Mouse (Mus musculus) forebrain, embryonic 13.5 days (tissue): ENCODE data around the gene Ccdc114. TPM values are rescaled to one million over a fixed set of nuclear protein-coding genes. Genes with fewer than 3 reads are reported as not detected.

ENCODE experiments used
- polyA plus RNA-seq: library from polyadenylated mRNA; unstranded; fragments of >200 nt; fragmentation: Nextera tagmentation; extraction: Ambion mirVana; gene quantifications from 2 replicates; pipeline ENCODE4 v1.2.1, GENCODE M21; 2015

Ccdc114 gene
- polyA plus RNA-seq, 1 experiment from 2014 or later: 2.5 TPM

Other genes with a start within 250 kb of the Ccdc114 start
- 0.15 TPM in 1 of 2 replicates, not detected in the other for gene Ntn5, start 240.1 kb upstream of the Ccdc114 start, polyA plus RNA-seq
- gene Sec1, start 229.7 kb upstream of the Ccdc114 start, polyA plus RNA-seq: 0.16 and 0.17 TPM in 2 replicates
- 14.9 and 19.8 TPM in 2 replicates for gene Car11, start 224.2 kb upstream of the Ccdc114 start, polyA plus RNA-seq
- 2.5 and 3.0 TPM in 2 replicates for gene Dbp, start 219.0 kb upstream of the Ccdc114 start, polyA plus RNA-seq
- 808 and 823 TPM in 2 replicates for gene Rpl18, start 208.6 kb upstream of the Ccdc114 start, polyA plus RNA-seq
- 25.3 and 29.7 TPM in 2 replicates for gene Sphk2, start 206.1 kb upstream of the Ccdc114 start, polyA plus RNA-seq
- 1.3 TPM in 2 replicates for gene Fam83e, start 202.9 kb upstream of the Ccdc114 start, polyA plus RNA-seq
- gene Spaca4, start 198.3 kb upstream of the Ccdc114 start, polyA plus RNA-seq: not detected in 2 replicates
- gene Lmtk3, start 140.3 kb upstream of the Ccdc114 start, polyA plus RNA-seq: 12.4 and 13.1 TPM in 2 replicates
- 4.1 and 4.4 TPM in 2 replicates for gene Sult2b1, start 139.4 kb upstream of the Ccdc114 start, polyA plus RNA-seq
- 314 and 335 TPM in 2 replicates for gene Cyth2, start 109.5 kb upstream of the Ccdc114 start, polyA plus RNA-seq
- gene Kcnj14, start 99.3 kb upstream of the Ccdc114 start, polyA plus RNA-seq: 0.45 and 0.49 TPM in 2 replicates
- 49.2 and 53.6 TPM in 2 replicates for gene Grwd1, start 93.1 kb upstream of the Ccdc114 start, polyA plus RNA-seq
- 31.6 and 33.9 TPM in 2 replicates for gene Kdelr1, start 51.3 kb upstream of the Ccdc114 start, polyA plus RNA-seq
- 0.48 TPM in 2 replicates for gene Grin2d, start 45.7 kb upstream of the Ccdc114 start, polyA plus RNA-seq
- 0.62 and 0.92 TPM in 2 replicates for gene Syngr4, start 27.4 kb upstream of the Ccdc114 start, polyA plus RNA-seq
- gene Tmem143, start 27.1 kb upstream of the Ccdc114 start, polyA plus RNA-seq: 3.7 and 4.3 TPM in 2 replicates
- gene Emp3, start 2.7 kb upstream of the Ccdc114 start, polyA plus RNA-seq: 13.2 and 16.6 TPM in 2 replicates
- 0.13 and 0.28 TPM in 2 replicates for gene Abcc6, start 106.2 kb downstream of the Ccdc114 start, polyA plus RNA-seq
- 30.7 and 32.3 TPM in 2 replicates for gene Nomo1, start 109.6 kb downstream of the Ccdc114 start, polyA plus RNA-seq
- gene Kcnj11, start 176.7 kb downstream of the Ccdc114 start, polyA plus RNA-seq: 1.1 and 2.6 TPM in 2 replicates